Mouse (Mus musculus): Measurements from ENCODE around the gene Ncf1. TPM values are rescaled to one million over a fixed set of nuclear protein-coding genes. Genes with fewer than 3 reads are reported as not detected.

Gene Ncf1
- total and polyA plus RNA-seq, 3 experiments: 287 to 342 (median 302) TPM

- no peak for TF ChIP-seq ZC3H11A (IDR thresholded peaks at IDR 0.05; ENCODE audit: low read depth, low read length)
- TF ChIP-seq NELFE (IDR thresholded peaks at IDR 0.05; ENCODE audit: low read depth, low read length): no peak
Observed at GRCm38 (mm10) chr5:134244890-134245289, 15.5 kb upstream of the Ncf1 start (continued).

- Histone ChIP-seq H3K9ac (ENCODE audit: insufficient read depth, low read depth) (no peak overlapping the region), H3K27me3 (replicated peaks) (no peaks in the 10 kb centered on the region), H3K27ac (ENCODE audit: insufficient read depth, low read depth) (no peak overlapping the region), H3K9me3 (replicated peaks; ENCODE audit: low read length) (peaks cover 12% of the 10 kb centered on the region), H3K4me1 (ENCODE audit: control insufficient read depth in 1 of 2, insufficient read depth in 2 of 2) (no peaks in the 10 kb centered on the region), H3K4me3 (replicated peaks in 1 of 3; ENCODE audit: low read depth in 2 of 3, low read length in 2 of 3, poor library complexity in 1 of 3) (no peak overlapping the region), H3K4me2 (ENCODE audit: insufficient read depth, low read depth, poor library complexity, severe bottlenecking) (no peak overlapping the region), H3K79me2 (replicated peaks; ENCODE audit: control insufficient read depth, extremely low read depth, insufficient read depth, poor library complexity, severe bottlenecking) (no peaks in the 10 kb centered on the region), H3K36me3 (replicated peaks in 1 of 2; ENCODE audit: control insufficient read depth in 1 of 2, insufficient read depth in 1 of 2, low read length in 1 of 2) (peaks cover 92 to 100% of the 10 kb centered on the region in 2 experiments)
- in situ Hi-C loops (cut with MboI; ENCODE audit: low pct_ligation_motif_present, low pct_unique_long_range_greater_than_20kb, low sequenced_read_pairs) (no loop called here), dilution Hi-C loops (cut with MboI; ENCODE audit: extremely low pct_ligation_motif_present, extremely low pct_unique_long_range_greater_than_20kb, low sequenced_read_pairs) (no loop called here)
- DNase-seq (ENCODE audit: extremely low read depth): no peak
- TF ChIP-seq ZMIZ1 (IDR thresholded peaks at IDR 0.05; ENCODE audit: low read depth, low read length) (no peak), UBTF (IDR thresholded peaks at IDR 0.05; ENCODE audit: low read depth, low read length) (no peak), MAX (IDR thresholded peaks at IDR 0.05; ENCODE audit: low read length) (no peak), POLR2AphosphoS2 (IDR thresholded peaks at IDR 0.05; ENCODE audit: low read depth, low read length) (no peak), ZC3H11A (IDR thresholded peaks at IDR 0.05; ENCODE audit: low read depth, low read length) (no peak), NELFE (IDR thresholded peaks at IDR 0.05; ENCODE audit: low read depth, low read length) (no peak), CHD2 (IDR thresholded peaks at IDR 0.05; ENCODE audit: low read length) (no peak), SMC3 (IDR thresholded peaks at IDR 0.05; ENCODE audit: low read depth, low read length) (no peak)
Observed at GRCm38 (mm10) chr5:134243661-134244436, 14.4 kb upstream of the Ncf1 start.

GRCm38 (mm10) chr5:134241831-134242230, 12.4 kb upstream of the Ncf1 start:
- DNase-seq (ENCODE audit: extremely low read depth): no peak
- H3K27me3 ChIP-seq (replicated peaks): no peaks in the 10 kb centered on the region
- dilution Hi-C loops (cut with MboI; ENCODE audit: extremely low pct_ligation_motif_present, extremely low pct_unique_long_range_greater_than_20kb, low sequenced_read_pairs): no loop called here
- no peak overlapping the region for H3K27ac ChIP-seq (ENCODE audit: insufficient read depth, low read depth)
- no peak overlapping the region for H3K4me2 ChIP-seq (ENCODE audit: insufficient read depth, low read depth, poor library complexity, severe bottlenecking)
- no peak overlapping the region for H3K9ac ChIP-seq (ENCODE audit: insufficient read depth, low read depth)
- peaks cover 12% of the 10 kb centered on the region for H3K9me3 ChIP-seq (replicated peaks; ENCODE audit: low read length)
- in situ Hi-C loops (cut with MboI; ENCODE audit: low pct_ligation_motif_present, low pct_unique_long_range_greater_than_20kb, low sequenced_read_pairs): no loop called here
- no peak overlapping the region for H3K4me3 ChIP-seq (replicated peaks in 1 of 3; ENCODE audit: low read depth in 2 of 3, low read length in 2 of 3, poor library complexity in 1 of 3)
- peaks cover 6 to 15% of the 10 kb centered on the region in 2 experiments for H3K4me1 ChIP-seq (ENCODE audit: control insufficient read depth in 1 of 2, insufficient read depth in 2 of 2)
- peaks cover 93 to 100% of the 10 kb centered on the region in 2 experiments for H3K36me3 ChIP-seq (replicated peaks in 1 of 2; ENCODE audit: control insufficient read depth in 1 of 2, insufficient read depth in 1 of 2, low read length in 1 of 2)
- TF ChIP-seq POLR2AphosphoS2 (IDR thresholded peaks at IDR 0.05; ENCODE audit: low read depth, low read length): no peak
- TF ChIP-seq MYC (IDR thresholded peaks at IDR 0.05; ENCODE audit: low read depth, low read length): no peak
- no peak for TF ChIP-seq KAT2A (IDR thresholded peaks at IDR 0.05; ENCODE audit: insufficient replicate concordance, low read length)
- TF ChIP-seq MEF2A (IDR thresholded peaks at IDR 0.05; ENCODE audit: borderline replicate concordance, low read depth, low read length): no peak
- no peak for TF ChIP-seq HCFC1 (IDR thresholded peaks at IDR 0.05; ENCODE audit: low read depth, low read length)
- no peak for TF ChIP-seq NELFE (IDR thresholded peaks at IDR 0.05; ENCODE audit: low read depth, low read length)
- no peak for TF ChIP-seq CHD1 (IDR thresholded peaks at IDR 0.05; ENCODE audit: low read depth, low read length)
- TF ChIP-seq TBP (conservative IDR thresholded peaks at IDR 0.05; ENCODE audit: low read depth, low read length): no peak
- TF ChIP-seq UBTF (IDR thresholded peaks at IDR 0.05; ENCODE audit: low read depth, low read length): no peak
- no peak for TF ChIP-seq MAFK (IDR thresholded peaks at IDR 0.05; ENCODE audit: insufficient replicate concordance, low read length)
- no peak for TF ChIP-seq E2F4 (IDR thresholded peaks at IDR 0.05; ENCODE audit: insufficient replicate concordance, low read depth, low read length)
- no peak for TF ChIP-seq EP300 (IDR thresholded peaks at IDR 0.05; ENCODE audit: low read length)
- no peak for TF ChIP-seq ZC3H11A (IDR thresholded peaks at IDR 0.05; ENCODE audit: low read depth, low read length)
- no peak for TF ChIP-seq ZMIZ1 (IDR thresholded peaks at IDR 0.05; ENCODE audit: low read depth, low read length)
- TF ChIP-seq SIN3A (IDR thresholded peaks at IDR 0.05; ENCODE audit: low read length): no peak
- no peak for TF ChIP-seq IRF4 (IDR thresholded peaks at IDR 0.05; ENCODE audit: low read depth, low read length)
- no peaks in the 10 kb centered on the region for H3K79me2 ChIP-seq (replicated peaks; ENCODE audit: control insufficient read depth, extremely low read depth, insufficient read depth, poor library complexity, severe bottlenecking)
